Mouse (Mus musculus): Measurements from ENCODE around the gene Gm10570.

The Gm10570 gene

DNA sequence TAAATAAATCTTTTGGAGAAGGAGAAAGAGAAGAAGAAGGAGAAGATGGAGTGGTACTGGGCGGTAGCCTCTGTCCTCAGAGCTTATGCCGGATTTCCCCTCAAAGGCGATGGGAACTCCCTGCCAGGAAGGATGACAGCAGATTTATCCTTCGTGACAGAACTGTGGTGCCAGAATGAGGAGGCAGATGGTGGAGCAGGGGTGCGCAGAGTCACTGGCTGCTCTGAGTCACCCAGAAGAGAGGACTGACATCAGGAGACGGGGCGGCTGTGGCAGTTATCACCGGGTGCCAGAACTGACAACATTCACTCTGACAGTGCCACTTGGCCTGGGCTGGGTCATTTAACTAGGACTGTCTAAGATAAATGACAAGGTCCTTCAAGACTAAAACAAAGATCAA is 38.4 kb downstream of the Gm10570 start:
- no peak for DNase-seq

DNA sequence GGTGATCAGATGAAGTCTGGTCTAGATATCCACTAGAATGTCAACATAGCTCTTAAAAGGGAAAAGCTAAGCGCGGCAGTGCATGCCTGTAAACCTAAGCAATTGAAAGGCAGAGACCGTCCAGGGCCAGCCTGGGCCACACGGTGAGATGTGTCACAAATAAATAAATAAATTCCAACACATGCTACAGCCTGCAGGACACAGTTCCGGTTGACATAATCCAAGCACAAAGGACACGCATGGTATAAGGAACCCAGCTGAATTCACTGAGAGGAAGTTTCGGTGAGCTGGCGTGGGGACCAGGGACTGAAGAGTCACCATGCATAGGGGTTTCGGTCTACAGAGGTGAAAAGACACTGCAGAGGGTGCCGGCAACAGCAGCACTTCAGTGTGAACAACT is 39.7 kb downstream of the Gm10570 start:
- no peak for DNase-seq

DNA sequence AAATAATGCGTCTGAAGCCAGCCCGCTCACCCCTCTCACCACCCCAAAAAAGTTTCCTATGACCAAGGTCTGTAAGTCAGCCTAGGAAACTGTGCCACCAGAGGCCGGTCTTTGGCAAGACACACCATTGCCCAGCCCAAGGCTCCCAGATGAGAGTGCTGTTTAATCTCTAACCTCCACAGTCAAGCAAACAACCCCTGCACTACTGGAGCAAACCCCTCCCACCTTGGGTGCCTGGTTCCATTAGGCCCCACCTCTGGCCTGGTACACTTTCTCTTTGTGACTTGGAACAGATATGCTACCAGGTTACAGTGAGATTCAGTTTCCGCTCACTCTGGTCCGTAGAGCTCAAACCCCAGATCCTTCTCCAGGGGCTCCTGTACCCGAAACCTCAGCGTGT is 41.4 kb downstream of the Gm10570 start:
- no peak for DNase-seq

DNA sequence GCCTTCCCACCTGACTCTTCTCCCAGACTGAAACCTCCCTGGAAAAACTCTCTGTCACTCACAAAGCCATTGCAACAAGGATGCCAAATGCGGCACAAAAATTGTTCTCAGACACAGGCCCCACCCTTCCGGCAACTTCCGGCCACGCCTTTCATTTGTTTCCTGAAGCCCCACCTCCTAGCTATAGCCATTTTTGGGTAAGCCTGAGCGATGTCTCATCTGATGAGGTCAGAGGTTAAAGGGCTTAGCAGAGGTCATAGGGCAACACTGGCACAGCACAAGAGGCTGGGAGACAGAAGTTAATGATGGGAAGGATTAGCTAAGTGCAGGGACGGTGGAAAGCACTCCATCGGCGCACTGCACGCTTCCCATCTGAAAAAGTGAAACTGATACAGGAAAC is 41.9 kb downstream of the Gm10570 start:
- no peak for DNase-seq

DNA sequence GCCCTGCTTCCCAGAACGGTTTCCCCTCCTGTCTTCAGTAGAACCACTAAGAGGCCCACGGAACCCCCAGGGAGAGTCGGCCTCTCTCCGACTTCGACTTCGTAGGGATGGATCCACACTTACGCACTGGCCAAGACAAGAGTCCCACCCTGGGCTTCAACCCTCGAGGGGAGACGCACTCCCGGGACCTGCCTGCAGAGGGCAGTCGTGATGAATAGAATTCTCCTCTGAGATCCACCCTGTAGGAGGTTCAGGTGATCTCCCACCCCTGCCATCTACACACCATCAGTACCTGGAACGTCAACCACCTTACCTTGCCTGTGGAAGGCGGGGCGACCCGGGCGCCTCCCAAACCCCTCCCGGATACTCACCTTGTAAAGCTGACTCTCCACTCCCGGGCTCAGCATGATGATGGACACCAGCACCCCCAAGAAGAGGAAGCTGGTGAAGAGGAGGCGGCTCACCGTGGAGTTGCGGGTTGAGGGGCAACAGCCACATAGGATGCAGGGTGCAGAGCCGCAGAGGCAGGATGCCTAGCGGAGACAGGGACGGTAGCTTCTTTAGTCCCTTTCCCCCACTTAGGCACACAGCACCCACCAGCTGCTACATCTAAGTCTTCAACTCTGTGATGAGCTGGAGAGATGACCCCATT is 43.6 kb downstream of the Gm10570 start:
- peak; percentile 93 for DNase-seq

DNA sequence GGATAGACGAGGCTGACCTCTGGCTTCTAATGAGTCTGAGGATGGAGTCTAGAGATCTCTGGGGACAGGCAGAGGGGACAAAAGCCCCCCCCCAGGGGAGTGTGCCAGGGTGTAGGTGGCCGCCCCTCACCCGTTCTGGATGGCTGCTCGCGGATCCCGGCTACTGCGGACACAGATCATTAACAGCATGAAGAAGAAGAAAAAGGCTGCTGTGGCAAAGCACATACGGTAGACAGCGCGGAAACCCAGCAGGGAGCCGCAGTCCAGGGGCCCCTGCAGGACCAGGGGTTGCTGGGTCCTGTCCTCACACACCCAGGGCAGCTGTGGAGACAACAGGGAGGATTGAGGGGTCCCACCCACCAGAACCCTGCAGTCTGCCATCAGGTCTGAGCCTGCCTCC is 44.3 kb downstream of the Gm10570 start:
- no peak for DNase-seq

DNA sequence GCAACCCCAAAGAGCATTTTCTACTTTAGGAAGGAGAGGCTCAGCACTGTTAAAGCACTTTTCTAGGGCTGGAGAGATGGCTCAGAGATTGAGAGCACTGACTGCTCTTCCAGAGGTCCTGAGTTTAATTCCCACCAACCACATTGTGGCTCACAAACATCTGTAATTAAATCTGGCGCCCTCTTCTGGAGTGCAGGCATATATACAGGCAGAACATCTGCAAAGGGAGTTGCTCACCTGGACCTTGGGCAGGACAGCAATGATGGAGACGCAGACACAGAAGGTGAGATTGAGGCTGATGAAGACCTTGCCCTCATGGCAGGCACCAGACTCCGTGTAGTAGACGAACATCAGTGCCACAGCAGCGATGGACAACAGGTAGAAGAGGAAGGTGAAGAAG is 48.1 kb downstream of the Gm10570 start:
- no peak for DNase-seq

All from heart, adult 11 months (tissue).